Mouse (Mus musculus) retina, adult 2 months (tissue): ENCODE measurements around the gene Vmn1r202.
"Not testable (repeated sequence)": the region's sequence is repeated elsewhere in the genome, so short reads cannot be mapped to it uniquely, and the experiment has no call there.

Experiments used
- DNase-seq: peaks from one replicate; pipeline ENCODE4 v3.0.0-alpha.2; 2012; ENCODE audit warnings: low read depth, low spot score

Gene Vmn1r202

DNA sequence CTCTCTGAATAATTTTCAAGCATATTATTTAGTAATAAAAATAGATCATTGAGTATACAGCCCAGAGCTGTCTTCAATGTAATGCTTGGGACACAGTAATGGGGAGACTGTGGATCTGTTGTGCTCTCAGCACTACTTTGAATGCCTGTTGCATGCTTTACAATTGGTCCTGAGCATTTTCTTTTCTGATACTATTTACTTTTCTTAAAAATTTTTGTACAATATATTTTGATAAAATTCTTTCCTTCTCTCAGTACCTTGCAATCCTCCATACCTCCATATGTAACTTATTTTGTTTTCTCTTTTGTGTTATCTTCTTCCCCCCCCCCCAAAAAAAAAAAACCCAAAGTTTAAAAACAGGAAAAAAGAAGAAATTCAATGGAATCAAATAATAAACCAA, at the start of gene Vmn1r202:
TSS of gene Vmn1r202 (minus strand) at position 101 of the 400 bp plus-strand sequence.
- no peak for DNase-seq

DNA sequence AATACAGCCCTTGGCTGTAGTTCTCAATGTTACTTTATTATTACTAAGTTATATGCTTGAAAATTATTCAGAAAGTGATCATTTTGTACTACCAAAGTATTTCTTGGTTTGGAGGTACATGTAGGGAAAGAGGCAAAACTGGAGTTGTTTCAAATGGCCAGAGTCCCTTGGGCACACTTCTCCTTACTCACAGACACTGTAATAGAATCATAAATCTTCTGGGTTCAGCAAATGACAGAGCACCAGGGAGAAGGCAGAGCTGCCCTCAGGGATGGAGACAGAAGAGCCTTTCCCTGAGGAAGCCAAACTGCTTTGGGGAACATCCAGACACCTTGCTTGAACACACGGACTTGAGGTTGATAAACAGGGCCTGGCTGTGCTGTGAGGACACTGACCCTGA, 47.7 kb upstream of the Vmn1r202 start, which contains the start of gene Vmn1r204:
TSS of gene Vmn1r204 (plus strand) at position 301 of the 400 bp plus-strand sequence.
- DNase-seq = not testable (repeated sequence)

DNA sequence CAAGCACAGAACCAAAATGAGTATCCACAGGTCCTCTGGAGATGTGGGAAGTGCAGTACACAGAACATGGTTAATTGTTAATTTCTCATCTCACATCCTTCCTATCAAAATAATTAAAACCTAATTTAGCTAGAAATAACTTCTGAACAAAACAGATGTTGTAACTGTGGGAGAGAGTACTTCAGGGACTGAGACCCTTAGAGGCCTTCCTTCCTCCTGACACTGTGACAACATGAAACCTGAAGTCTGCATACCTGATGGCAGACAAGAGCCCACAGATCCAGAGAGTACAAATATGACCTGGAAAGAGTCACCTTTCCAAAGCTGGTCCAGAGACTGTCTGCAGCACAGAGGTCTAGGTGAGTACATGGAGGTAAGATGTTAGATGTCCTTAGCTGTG, 12.6 kb upstream of the Vmn1r202 start, which contains the start of gene Vmn1r203:
TSS of gene Vmn1r203 (plus strand) at position 301 of the 400 bp plus-strand sequence.
- no peak for DNase-seq

DNA sequence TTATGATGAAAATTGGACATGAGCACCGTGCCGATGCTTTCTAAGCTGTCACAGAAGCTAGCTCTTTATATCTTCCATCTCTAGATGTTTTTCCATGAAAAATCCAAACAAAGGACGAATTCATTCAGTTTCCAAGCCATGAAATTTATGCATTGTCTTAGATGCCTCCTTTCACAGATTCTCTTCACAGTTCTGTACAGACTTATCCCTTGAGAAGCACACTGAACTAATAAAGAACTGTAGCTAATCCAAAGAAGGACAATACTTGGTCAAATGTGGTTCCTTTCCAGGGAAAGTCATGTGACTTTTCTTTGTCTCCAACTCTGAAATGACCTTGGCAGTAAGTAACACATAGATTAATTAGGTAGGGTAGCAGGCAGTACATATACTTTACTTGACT, 2.8 kb downstream of the Vmn1r202 start:
- no peak for DNase-seq

DNA sequence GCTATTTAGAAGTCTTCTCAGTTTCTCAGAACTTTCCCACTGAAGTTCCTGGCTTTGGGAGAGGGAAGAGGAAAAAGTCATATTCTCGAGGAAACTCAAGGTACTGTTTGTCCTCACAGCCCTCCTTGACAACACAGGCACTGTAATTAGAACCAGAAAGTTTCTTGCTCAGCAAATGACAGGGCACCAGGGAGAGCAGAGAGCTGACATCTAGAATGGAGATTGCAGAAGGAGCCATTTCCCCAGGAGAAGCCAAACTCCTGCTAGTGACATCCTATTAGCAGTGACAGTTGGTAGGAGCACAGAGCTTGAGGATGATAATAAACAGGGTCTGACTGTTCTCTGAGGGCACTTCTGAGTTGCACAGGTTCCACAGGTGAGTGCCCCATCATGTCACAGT, 33.6 kb downstream of the Vmn1r202 start, which contains the start of gene Vmn1r201:
TSS of gene Vmn1r201 (plus strand) at position 301 of the 400 bp plus-strand sequence.
- DNase-seq = no peak

DNA sequence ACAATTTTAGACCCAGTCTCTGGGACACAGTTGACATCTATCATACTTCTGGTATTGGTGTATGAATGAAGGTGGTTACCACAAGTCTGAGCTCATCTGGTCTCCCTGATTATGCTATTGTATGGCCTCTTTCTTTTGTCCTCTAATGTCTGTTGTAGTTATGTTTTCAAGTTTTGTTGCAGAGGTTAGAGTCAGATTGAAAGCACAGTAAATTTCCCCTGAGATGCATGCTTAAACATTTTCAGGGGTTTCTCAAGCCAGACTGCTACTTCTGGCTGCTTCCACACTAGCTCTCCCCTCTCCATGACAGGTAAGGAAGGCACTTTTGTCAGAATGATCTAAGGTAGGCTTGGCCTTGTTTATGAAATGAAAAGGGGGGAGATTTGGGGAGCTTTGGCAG, 50.0 kb downstream of the Vmn1r202 start:
- no peak for DNase-seq
